Mouse (Mus musculus) adrenal gland, postnatal 4 days (tissue): Measurements from ENCODE around the gene Pnrc2. TPM values are rescaled to one million over a fixed set of nuclear protein-coding genes. Genes with fewer than 3 reads are reported as not detected.

Experiments used
- DNase-seq, 2 experiments: peaks; one replicate each; pipeline ENCODE4 v3.0.0; 2021 to 2022; ENCODE audit warnings: low spot score in 2 of 2, mixed read lengths in 2 of 2
- total RNA-seq, 2 experiments: library from RNA; stranded (reverse); gene quantifications; 2 replicates each; pipeline ENCODE4 v1.2.3; 2021

Pnrc2 gene
- total RNA-seq, 2 experiments from 2014 or later, result 152 to 159 TPM

DNA sequence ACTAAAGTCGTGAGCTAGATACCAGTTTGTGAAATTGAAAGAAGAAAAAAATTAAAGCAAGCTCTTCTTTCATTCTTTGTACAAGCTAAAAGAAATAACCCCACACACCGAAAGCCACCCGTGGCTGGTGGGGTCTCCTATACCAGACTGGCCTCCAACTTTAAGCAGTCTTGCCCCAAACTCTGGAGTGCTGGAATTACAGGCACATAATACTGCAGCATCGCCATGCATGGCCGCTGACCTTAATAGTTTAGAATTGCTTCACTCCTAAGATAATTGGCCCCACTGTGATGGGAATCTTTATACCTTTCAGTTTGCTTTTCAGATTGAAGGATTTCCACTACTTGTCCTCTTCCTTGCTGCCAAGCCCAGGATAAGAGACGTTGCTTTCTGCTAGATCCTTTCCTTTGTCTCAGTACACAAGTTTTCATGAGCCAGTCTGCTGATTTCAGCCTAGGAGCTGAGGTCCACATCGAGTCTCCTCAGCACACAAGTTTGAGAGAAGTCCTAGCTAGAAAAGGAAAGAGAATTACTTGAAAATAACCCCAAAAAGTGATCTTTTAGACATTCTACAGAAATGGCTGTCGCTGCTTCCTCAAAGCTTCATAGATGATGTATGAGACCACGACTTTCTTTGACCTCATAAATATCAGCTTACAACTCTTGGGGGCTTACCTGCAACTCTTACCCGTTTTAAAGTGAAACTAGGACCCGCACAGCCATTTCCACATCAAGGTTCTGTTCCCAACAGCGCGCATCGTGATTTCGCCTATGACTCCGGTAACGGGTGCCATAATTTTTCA lies 860 bp downstream of the Pnrc2 start:
- no peak for DNase-seq

DNA sequence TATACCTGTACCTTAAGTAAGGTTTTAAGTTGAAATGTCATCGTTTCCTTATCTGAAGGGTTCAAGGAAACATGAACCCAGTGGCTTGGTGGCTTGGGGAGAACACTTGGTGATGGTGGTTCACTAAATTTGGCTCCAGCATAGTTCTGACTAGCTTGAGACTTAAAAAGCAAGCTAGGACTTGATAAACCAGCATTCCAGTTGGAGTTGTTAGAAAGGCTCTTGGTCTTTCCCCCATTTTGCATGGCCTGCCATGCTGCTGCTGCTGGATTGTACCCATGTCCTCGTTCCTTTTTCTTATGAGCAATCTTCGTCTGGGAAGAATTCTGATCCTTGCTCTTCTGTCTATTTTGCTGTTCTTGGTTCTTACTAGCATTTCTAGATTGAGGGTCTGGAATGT lies 1.6 kb downstream of the Pnrc2 start:
- no peak for DNase-seq

DNA sequence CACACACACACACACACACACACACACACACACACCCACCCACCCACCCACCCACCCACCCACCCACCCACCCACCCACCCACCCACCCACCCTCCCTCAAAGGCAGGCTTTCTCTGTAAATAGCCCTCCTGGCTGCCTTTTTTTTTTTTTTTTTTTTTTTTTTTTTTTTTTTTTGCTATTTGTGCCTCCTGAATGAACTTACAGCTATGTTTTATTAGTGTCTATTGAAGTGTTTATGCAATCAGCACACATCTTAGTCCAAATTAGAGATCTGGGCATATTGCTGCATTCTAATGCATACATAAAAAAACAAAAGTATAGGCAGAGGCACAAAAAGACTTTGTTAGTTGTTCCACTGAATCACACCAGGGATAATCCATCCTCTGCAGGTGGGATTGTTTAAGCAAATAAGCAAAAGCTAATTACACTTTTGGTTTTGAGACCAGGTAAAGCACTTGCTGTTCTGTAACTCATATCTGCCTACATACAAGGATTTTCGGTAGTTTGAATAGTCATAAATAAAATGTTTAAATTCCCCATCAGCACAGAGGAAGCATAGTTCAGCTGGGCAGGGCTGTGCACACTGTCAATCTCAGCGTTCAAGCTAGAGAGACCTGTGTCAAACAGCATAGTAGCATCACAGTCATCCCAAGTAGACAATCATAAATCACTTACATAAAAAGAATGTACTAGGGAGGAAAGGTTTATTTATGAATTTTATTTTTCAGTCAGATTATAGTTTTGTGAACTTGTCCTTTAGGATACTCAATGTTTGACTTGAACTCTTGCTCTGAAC lies 3.2 kb downstream of the Pnrc2 start:
- no peak for DNase-seq

DNA sequence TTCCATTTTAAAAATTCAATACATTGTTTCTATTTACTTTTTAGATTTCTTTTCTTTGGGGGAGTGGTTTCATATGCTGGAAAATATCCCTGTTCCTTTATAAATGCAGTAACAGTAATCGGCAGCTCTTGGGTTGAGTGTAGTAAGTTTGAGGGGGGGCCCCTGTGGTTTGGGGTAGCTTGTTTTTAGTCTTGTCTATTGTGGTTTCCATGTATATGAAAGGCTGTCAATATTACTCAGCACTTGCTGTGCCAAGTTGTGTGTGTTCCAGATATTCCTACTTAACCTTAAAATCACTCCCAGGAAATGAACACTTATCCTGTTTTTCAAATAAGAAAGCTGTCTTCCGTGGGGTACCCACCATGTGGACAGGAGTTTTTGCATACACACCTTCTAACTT lies 4.7 kb downstream of the Pnrc2 start:
- DNase-seq, result no peak

DNA sequence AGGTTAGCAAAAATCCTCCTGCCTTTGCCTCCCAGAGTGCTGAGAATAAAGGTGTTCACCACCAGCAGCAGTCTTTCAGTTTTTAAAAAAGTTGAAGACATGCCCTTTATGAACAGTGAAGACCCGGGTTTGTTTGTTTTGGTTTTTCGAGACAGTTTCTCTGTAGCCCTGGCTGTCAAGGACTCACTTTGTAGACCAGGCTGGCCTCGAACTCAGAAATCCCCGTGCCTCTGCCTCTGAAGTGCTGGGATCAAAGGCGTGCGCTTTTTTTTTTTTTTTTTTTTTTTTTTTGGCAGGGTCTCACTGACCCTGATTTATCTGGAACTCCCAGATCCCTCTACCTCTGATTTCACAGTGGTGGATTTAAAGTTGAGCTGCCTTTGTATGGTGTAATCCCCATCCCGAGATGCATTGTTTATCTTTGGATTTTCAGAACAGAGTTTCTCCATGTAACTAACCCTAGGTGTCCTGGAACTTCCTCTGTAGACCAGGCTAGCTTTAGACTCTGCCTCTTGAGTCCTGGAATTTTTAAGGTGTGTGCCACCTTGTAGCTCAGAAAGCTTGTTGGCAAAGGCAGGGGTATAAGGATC lies 16.0 kb downstream of the Pnrc2 start:
- no peak for DNase-seq

DNA sequence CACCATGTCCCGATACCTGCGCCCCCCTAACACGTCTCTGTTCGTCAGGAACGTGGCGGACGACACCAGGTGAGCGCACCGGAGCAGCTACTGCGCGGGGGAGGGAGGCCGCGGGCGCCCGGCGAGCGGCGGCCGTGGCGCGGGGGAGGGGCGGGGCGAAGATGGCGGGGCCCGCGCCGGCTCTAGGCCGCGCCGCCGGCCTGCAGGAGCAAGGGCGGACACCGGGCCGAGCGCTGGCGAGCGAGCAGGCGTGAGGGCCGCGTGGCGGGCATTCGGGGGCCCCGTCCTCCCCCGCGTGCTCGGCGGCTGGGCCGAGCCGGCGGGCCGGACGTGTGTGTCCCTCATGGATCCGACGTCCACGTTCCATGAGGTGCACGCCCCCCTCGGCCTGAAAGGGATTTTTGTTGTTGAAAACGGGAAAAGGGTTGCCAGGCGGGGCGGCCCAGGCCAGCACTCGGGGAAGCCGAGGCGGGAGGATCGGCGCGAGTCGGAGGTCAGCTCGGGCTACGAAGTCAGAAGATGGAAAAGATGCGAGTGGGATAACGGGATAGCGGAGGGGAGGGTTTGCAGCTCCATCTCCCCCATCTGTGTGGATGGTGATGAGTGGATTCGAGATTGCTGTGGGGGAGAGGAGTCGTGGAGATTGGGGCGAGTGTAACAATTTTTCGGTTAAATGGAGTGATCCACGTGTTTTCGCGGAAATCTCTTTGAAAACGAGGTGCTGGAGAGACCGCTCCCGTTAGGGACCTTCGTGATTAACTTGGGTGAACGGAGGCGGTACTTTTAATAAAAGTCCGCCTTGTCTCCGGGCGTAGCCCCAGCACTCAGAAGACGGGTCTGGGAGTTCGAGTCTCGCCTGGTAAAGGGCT lies 17.2 kb downstream of the Pnrc2 start:
- peak; percentile 36 to 59 for DNase-seq

DNA sequence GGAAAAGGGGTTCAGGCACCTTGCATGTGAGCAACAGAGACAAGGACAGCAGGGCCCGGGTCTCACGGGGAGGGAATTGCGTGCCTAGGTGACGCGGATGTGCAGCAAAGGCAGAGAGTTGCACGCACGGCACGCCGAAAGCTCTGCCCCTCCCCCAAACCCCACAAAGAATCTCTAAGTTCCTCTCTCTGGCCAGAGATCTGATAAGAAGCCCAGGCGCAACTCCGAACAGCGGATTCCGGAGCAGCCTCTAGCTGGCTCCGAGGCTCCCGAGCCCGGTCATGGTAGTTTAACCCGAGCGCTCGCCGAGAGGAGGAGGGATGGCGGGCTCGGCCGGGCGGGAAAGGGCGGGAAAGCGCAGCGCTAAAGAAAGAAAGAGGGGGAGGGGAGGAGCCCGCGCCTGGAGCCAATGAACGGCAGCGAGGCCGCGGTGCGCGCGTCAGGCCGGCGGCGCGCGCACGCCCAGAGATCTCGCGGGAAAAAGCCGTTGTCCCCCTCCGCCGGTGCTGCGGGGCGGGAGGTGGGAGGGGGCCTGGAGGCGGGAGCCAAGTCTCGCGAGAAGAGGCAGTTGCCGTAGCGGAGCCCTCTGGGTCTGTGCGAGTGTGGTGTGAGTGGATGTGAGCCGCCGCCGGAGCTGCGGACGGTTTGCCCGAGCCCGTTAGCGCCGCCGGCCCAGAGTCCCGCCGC lies 18.0 kb downstream of the Pnrc2 start, which contains the start of gene Srsf10:
Gene Srsf10, plus strand, starts transcription at position 212 of the 687 bp plus-strand sequence.
- DNase-seq, result peak; percentile 82 to 93

DNA sequence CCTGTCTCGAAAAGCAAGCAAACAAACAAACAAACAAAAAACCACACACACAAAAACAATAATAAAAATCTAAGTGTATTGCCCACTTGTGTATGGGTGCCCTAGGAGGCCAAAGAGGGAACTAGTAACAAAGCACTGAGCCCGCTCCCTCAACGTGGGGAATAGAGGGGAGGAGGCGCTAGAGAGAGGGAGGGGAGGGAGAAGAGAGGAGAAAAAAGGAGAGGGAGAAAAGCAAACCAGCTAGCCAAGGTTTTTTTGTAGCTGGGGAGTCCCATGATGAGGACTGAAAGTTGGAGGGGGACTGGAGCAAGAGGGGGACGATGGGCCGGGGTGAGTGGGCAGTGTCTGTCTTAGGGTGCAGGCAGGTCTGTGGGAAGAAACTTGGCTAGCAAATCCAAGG lies 18.6 kb downstream of the Pnrc2 start:
- no peak for DNase-seq

DNA sequence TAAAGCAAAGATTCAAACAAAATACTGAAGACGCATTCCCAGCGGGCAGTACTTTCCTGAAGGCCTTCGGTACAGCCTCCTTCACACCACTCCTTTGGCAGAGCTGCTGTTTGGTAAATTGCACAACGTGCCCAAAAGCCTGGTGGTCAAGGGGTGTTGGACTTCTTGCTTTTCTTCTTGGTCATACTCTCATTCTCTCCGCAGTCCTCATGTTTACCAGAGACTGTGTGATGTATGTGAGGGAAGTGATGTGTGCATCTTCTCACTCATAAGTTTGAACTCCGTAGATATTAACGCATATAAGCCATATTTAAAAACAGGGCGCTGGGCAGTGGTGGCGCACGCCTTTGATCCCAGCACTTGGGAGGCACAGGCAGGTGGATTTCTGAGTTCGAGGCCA lies 19.0 kb downstream of the Pnrc2 start:
- DNase-seq, result no peak

DNA sequence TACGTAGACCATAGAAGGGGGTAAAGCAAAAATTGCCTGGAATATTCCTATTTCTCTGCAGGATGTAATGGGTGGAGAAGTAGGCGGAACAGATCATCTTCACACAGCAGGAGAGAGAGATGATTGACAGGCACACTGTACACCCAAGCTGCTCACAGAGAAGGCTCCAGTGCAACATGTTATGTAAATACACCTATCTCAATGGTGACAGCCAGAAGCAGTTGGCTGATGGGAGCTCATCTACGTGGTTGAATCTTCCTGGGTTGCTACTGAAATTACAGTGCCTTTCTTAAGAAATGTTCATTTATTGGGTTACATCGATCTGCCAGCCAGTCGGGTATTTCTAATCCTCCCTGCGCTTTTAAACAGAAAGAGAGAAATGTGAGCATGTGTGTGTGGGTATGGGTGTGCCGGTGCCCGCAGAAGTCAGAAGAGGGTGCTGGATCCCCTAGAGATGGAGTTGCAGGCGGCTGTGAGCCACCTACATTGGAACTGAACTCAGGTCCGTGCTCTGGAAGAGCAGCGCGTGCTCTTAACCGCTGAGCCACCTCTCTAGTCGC lies 19.6 kb downstream of the Pnrc2 start:
- no peak for DNase-seq

DNA sequence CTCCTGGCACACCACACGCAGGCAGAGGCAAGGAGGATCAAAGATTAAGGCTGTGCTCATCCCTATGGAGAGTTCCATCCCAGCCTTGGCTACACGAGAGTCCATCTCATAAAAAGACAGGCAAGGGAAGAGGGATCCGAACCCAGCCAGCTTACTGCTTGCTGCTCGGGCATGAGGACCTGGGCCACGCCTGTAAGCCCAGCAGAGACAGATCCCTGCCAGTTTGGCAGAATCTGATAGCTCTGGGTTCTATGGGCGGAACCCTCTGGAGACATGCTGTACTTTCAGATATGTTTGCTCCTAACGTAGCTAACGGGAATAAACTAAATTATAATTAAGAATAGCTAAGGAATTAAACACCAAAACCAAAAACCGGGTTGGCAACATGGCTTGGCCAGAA lies 21.7 kb downstream of the Pnrc2 start:
- no peak for DNase-seq

DNA sequence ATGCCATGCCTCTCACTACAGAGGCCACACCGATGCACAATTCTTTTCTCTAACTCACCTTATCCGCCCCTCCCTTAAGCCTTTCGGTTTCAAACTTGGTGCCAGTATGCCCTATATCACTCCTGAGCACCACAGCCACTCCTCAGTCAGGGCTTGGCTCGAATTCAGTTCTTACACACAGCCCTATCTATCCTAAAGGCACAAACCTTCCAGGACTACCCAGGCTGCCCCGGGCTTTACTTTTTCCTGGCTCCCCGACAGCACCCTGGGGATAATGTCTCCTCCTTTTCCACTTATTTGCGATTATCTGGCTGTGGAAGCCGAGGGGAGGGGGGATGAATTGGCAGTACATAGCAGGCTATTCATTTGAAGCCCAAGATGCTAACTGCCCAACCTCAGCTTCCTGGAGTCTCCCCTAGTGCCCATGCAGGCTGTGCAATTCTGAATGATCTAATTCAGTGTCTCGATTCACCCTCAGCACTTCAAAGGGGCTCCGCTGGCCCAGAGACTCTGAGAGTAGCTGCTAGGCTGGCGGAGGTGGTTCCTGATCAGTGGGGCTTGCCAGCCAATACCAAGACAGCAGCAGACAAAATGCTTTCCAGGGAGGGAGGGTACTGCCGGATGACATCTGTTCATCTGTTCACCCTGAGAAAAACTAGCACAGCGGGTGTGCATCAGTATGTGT lies 23.1 kb downstream of the Pnrc2 start:
- no peak for DNase-seq

DNA sequence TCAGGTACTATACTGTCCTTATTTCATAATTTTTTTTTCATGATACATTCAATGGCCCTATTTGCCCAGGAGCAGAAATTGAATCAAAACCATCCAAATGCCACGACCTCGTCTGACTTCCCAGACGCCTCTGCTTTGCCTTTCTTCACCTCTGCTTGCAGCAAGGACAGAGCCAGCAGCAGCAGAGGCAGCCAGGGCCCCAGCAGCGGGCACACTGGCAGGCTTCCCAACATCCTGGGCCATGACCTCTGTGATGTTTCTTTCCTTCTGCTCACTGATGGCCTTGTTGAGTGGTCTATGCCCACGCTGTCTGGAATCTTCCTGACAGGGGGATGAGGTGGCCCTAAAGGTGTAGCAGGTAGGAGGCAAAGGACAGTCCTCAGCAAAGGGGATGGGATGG lies 26.1 kb downstream of the Pnrc2 start:
- DNase-seq, result no peak

DNA sequence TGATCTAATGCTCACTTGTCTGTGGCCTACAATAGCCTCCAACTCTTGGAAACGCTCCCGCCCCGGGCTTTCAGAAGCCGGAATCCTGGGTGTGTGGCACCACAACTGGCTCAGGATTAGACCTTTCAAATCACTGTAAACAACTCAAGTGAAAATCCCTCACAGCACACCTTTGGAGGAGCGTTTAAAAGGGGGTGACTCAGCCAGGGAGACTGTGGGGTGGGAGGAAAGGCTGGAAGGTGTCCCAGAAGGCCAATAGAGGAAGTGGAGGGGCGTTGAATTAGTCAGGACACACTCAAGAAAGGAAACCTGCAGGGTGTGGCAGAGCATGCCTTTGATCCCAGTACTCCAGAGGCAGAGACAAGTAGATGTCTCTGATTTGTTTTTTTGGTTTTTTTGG lies 29.2 kb downstream of the Pnrc2 start:
- no peak for DNase-seq

DNA sequence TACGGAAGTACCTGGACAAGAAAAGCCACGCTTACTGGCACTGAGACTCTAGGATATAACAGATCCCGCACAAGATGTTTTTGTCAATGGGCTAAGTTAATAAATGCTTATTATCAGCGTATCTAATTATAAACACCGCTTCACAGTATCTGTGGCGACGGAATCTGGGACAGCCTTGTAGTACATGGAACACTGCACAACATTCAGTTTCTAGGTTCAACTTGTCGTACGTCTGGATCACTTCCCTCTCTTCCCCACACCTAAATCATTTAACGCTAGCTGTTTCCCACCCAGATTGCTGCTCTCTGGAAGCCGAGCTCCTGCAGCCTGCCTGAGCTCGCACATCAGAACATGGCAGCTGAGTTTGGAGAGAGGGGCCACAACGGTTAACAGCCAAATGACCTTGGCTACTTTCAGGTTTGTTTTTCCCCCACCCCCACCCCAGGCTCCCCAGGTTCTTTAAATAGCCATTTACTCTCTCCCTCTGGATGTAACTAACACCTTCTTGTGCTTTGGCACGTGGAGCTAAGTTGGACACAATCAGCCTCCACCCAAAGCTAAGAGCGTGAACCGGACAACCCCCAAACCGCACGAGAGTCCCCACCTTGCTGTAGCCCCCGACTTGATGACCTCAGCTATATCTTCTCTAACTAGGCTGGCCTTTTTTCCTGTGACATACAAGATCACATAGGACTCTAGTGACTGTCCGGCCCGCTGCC lies 34.2 kb downstream of the Pnrc2 start:
- no peak for DNase-seq

DNA sequence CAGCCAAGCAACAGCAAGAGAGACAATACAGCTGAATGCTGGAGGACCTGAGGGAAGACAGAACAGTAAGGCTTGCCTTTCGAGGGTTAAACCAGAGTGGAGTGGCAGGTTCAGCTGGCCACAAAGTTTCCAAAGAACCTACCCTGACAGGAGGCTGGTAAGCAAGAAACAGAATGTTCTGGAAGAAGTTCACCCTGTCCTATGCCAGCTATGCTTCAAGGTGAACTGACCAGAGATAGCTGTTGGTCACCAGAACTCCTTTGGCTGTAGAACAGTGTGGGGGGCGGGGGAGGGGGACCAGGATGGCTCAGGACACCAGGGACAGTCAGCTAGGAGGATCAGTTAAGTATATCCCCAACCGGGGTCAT lies 34.7 kb downstream of the Pnrc2 start:
- DNase-seq, result no peak

DNA sequence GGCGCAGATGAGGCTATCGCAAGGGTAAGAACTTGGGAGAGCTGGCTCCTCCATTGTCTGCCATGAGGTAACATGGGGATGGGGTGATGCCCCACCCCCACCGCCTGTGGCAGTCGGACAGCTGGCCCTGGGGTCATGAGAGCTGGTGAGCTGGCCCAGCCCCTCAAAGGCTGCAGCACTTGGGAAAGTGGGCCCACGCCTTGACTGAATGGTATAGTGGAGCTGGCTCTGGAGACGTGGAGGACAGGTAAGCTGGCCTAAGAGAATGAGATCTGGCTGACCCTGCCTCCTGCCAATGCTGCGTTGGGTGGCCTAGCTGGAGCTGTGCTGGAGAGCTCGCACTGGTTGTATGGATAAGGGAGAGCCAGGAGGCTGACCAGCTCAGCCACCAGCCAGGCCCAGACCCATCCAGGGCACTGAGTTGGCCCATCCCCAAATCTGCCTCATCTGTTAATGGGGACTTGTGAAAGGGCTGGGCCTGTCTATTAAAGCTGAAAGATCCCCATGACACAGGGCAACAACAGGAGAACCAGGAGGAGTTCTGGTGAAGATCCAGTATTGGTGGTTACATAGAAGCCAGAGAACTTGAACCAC lies 39.4 kb downstream of the Pnrc2 start:
- no peak for DNase-seq

DNA sequence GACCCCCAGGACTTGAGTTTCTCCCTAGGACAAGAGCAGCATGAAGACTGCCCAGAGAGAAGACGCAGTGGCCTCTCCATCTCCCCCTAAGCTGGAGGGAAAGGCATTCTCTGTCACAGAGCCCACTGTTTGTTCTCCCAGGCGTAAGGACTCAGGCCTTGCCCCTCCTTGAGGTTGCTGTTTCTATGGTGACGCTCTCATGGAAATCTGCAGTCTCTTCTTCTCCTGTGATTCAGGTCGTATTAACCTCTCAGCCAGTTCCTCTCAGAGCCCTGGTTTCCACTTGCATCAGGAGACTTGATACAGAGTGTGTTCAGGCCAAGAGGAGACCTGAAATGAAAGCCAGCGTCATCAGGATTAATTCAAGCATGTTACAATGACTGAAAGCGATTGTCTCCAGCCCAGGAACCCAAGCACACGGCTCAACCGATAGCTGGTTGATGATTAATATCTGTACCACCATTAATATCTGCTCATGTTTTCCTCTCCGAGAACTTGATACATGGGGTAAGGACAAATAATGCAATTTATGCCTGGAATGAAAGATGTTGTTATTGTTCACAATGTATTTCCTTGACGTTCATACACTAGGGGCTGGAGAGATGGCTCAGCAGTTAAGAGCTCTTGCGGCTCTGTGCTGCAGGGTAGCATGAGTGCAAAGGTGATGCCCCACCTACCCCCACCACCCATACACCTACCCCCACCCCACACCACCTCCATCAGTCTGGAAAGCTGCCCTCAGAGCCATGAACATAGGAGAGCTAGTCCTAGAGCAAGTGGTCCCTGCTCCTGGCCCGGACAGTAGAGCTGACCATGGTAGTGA lies 40.1 kb downstream of the Pnrc2 start:
- DNase-seq, result no peak
